Mouse (Mus musculus): ENCODE data around the gene Psmb10.

DNA sequence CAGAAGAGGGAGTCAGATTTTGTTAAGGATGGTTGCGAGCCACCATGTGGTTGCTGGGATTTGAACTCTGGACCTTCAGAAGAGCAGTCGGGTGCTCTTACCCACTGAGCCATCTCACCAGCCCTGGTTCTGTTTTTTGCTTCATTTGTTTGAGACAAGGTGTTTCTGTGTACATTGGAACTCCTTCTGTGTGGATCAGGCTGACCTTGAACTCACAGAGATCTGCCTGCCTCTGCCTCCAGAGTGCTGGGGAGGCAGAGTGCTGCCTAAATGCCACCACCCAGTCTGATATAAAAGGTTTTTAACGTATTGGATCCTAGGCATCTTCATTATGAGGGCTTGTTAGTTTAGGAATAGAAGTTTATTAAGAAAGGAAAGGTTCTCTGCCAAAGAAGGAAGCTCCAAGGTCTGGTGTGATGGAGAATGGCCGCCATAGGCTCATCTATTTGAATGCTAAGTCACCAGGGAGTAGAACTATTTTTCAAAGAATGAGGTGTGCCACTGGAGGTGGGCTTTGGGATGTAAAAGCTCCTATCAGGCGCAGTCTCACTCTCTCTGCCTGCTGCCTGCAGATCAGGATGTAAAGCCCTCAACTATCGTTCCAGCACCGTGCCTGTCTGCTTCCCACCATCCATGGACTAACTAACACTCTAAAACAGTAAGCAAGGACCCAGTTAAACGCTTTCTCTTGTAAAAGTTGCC lies 32.9 kb upstream of the Psmb10 start:
- TF ChIP-seq CTCF (IDR thresholded peaks at IDR 0.05; ENCODE audit: control insufficient read depth, insufficient read depth, low read length) (no peak), POLR2A (IDR thresholded peaks at IDR 0.05; ENCODE audit: borderline replicate concordance, control insufficient read depth, low read depth, low read length) (no peak)
